In genomic region chr2:91263692-91264660, GRCm38 (mm10) we compare ENCODE assay signal across 8 mouse cellular contexts. TPM values are rescaled to one million over a fixed set of nuclear protein-coding genes. Genes with fewer than 3 reads are reported as not detected.
A peak's percentile ranks its signal among the peaks of the same experiment; 100 is the strongest.
DNase-seq lines count a peak whose midpoint lies in the region; ATAC-seq lines count a peak whose summit lies in the region.

No protein-coding gene starts in this region.

- peak overlapping the region in 1 of 2 experiments; percentile 90; a peak in 2 of 4 replicates for H3K4me3 ChIP-seq in heart, embryonic 14.5 days (ENCODE audit: control insufficient read depth in 1 of 2, insufficient read depth in 1 of 2, low read depth in 1 of 2, low read length in 2 of 2)
- H3K4me3 ChIP-seq in brown adipose tissue, adult 24 weeks (ENCODE audit: insufficient read depth, low read depth, low read length) = peak overlapping the region; percentile 74
- H3K4me3 ChIP-seq in hindbrain, embryonic 11.5 days (ENCODE audit: low read depth, low read length) = no peak overlapping the region; the same call in 1 of the 2 replicates
- H3K4me3 ChIP-seq in midbrain, embryonic 12.5 days = peak overlapping the region; percentile 85

- no peaks in the 10 kb centered on the region for H3K9me3 ChIP-seq in heart, embryonic 14.5 days (ENCODE audit: control insufficient read depth, low read length)
- H3K9me3 ChIP-seq in hindbrain, embryonic 11.5 days (ENCODE audit: control insufficient read depth, low read length) = no peaks in the 10 kb centered on the region
- no peaks in the 10 kb centered on the region for H3K9me3 ChIP-seq in midbrain, embryonic 12.5 days

- no peaks in the 10 kb centered on the region for H3K27me3 ChIP-seq in heart, embryonic 14.5 days (ENCODE audit: control insufficient read depth, insufficient read depth, low read length)
- H3K27me3 ChIP-seq in hindbrain, embryonic 11.5 days (ENCODE audit: control insufficient read depth, insufficient read depth, low read length) = no peaks in the 10 kb centered on the region
- H3K27me3 ChIP-seq in midbrain, embryonic 12.5 days = no peaks in the 10 kb centered on the region

- H3K36me3 ChIP-seq in heart, embryonic 14.5 days (ENCODE audit: control insufficient read depth, insufficient read depth, low read length) = peaks cover 69% of the 10 kb centered on the region
- H3K36me3 ChIP-seq in hindbrain, embryonic 11.5 days (ENCODE audit: control insufficient read depth, insufficient read depth, low read length) = 0 out of 2 replicates have a peak, but pooled peaks cover 3% of the 10 kb centered on the region
- peaks cover 36% of the 10 kb centered on the region for H3K36me3 ChIP-seq in midbrain, embryonic 12.5 days

- H3K27ac ChIP-seq in heart, embryonic 14.5 days (replicated peaks in 1 of 2; ENCODE audit: control insufficient read depth in 1 of 2, insufficient read depth in 1 of 2, low read depth in 2 of 2, low read length in 2 of 2) = peak overlapping the region; percentile 89 to 95
- H3K27ac ChIP-seq in brown adipose tissue, adult 24 weeks (replicated peaks; ENCODE audit: low read depth, low read length) = 0 out of 2 replicates have a peak overlapping the region, but pooled peaks have one; percentile 84
- H3K27ac ChIP-seq in hindbrain, embryonic 11.5 days (ENCODE audit: low read depth, low read length) = peak overlapping the region; percentile 49
- peak overlapping the region; percentile 92 for H3K27ac ChIP-seq in midbrain, embryonic 12.5 days (replicated peaks)

- H3K4me2 ChIP-seq in heart, embryonic 14.5 days (ENCODE audit: low read length) = peak overlapping the region; percentile 90
- peak overlapping the region; percentile 65 for H3K4me2 ChIP-seq in hindbrain, embryonic 11.5 days (replicated peaks; ENCODE audit: low read depth, low read length)
- H3K4me2 ChIP-seq in midbrain, embryonic 12.5 days (replicated peaks) = peak overlapping the region; percentile 86

- peaks cover 15 to 21% of the 10 kb centered on the region in 2 experiments for H3K4me1 ChIP-seq in heart, embryonic 14.5 days (ENCODE audit: control insufficient read depth in 2 of 2, insufficient read depth in 2 of 2, low read length in 2 of 2)
- H3K4me1 ChIP-seq in brown adipose tissue, adult 24 weeks (ENCODE audit: control insufficient read depth, insufficient read depth, insufficient read length, low read length) = no peaks in the 10 kb centered on the region
- H3K4me1 ChIP-seq in hindbrain, embryonic 11.5 days (replicated peaks; ENCODE audit: control insufficient read depth, insufficient read depth, low read length) = no peaks in the 10 kb centered on the region; the same call in none of the 2 replicates
- peaks cover 17% of the 10 kb centered on the region for H3K4me1 ChIP-seq in midbrain, embryonic 12.5 days

- WGBS in heart, embryonic 14.5 days = 88% methylated on average over 17 of the region's 17 CpGs
- WGBS in hindbrain, embryonic 11.5 days = 89% methylated on average over 17 of the region's 17 CpGs
- WGBS in midbrain, embryonic 12.5 days = 92% methylated on average over 17 of the region's 17 CpGs

- H3K9ac ChIP-seq in heart, embryonic 14.5 days (ENCODE audit: low read length) = peak overlapping the region; percentile 78
- peak overlapping the region; percentile 56 for H3K9ac ChIP-seq in hindbrain, embryonic 11.5 days (ENCODE audit: low read depth, low read length)
- peak overlapping the region; percentile 58 for H3K9ac ChIP-seq in midbrain, embryonic 12.5 days (replicated peaks)

- ATAC-seq in heart, embryonic 14.5 days (ENCODE audit: insufficient number of reproducible peaks, insufficient read depth, low FRiP score, low read depth) = no peak
- ATAC-seq in hindbrain, embryonic 11.5 days (ENCODE audit: low FRiP score) = peak; percentile 1
- ATAC-seq in midbrain, embryonic 12.5 days (ENCODE audit: low FRiP score, low read depth) = no peak
- ATAC-seq in granulocyte monocyte progenitor cell, adult 5-6 weeks (replicated peaks; ENCODE audit: poor library complexity, severe bottlenecking) = no peak

- no peak for DNase-seq in heart, postnatal 14 days
- no peak for DNase-seq in hindbrain, embryonic 11.5 days (ENCODE audit: low spot score)
- no peak for DNase-seq in frontal cortex, adult 2 months (ENCODE audit: extremely low spot score in 1 of 2, low spot score in 1 of 2)
- no peak for DNase-seq in adrenal gland, adult 18-20 months (ENCODE audit: low spot score in 2 of 2)

- intact Hi-C loops in heart, postnatal 14 days (cut with DNase I) = loop anchor here (10.0 kb wide), 1 partner anchor 149 kb away; the partner anchor contains the start of gene Mybpc3

RNA-seq across cellular contexts. Expression of gene Arfgap2, which starts 0.8 kb away (rescaled TPM):
- 59.2 and 65.8 TPM in 2 replicates for polyA plus RNA-seq in heart, embryonic 14.5 days (2014; fragmentation: Nextera tagmentation; extraction: Ambion mirVana)
- total RNA-seq in heart, postnatal 14 days (2021) = 10 to 100 TPM; 59.2 to 62.4 TPM
- polyA plus RNA-seq in brown adipose tissue, adult 24 weeks (2012; ENCODE audit: insufficient read depth, insufficient read length, missing spikeins) = 35.0 and 35.6 TPM in 2 replicates
- 66.1 and 78.9 TPM in 2 replicates for polyA plus RNA-seq in hindbrain, embryonic 11.5 days (2014; fragmentation: Nextera tagmentation; extraction: Ambion mirVana)
- 88.6 and 92.2 TPM in 2 replicates for polyA plus RNA-seq in midbrain, embryonic 12.5 days (2016; fragmentation: Nextera tagmentation; extraction: Ambion mirVana)
- polyA plus RNA-seq in frontal cortex, adult 2 months (2012; rRNA removed) = 39.1 and 42.0 TPM in 2 replicates
- total RNA-seq in granulocyte monocyte progenitor cell, adult 5-6 weeks (2014; fragmentation: Nextera tagmentation) = 41.7 and 46.5 TPM in 2 replicates
- 42.4 and 46.6 TPM in 2 replicates for total RNA-seq in granulocyte monocyte progenitor cell, adult 5-6 weeks (2017)
- 100 to 1,000 TPM in 1 of 2 experiments, 10 to 100 TPM in 1; 94.6 to 107 TPM for total RNA-seq in adrenal gland, adult 18-20 months (2021)

RNA-seq across cellular contexts. Expression of gene Pacsin3, which starts 8.2 kb away (rescaled TPM):
- polyA plus RNA-seq in heart, embryonic 14.5 days (2014; fragmentation: Nextera tagmentation; extraction: Ambion mirVana) = 38.2 and 39.6 TPM in 2 replicates
- 100 to 1,000 TPM; 106 to 109 TPM for total RNA-seq in heart, postnatal 14 days (2021)
- 9.0 and 11.7 TPM in 2 replicates for polyA plus RNA-seq in brown adipose tissue, adult 24 weeks (2012; ENCODE audit: insufficient read depth, insufficient read length, missing spikeins)
- polyA plus RNA-seq in hindbrain, embryonic 11.5 days (2014; fragmentation: Nextera tagmentation; extraction: Ambion mirVana) = 16.4 and 17.3 TPM in 2 replicates
- polyA plus RNA-seq in midbrain, embryonic 12.5 days (2016; fragmentation: Nextera tagmentation; extraction: Ambion mirVana) = 29.1 and 31.0 TPM in 2 replicates
- 70.8 and 81.0 TPM in 2 replicates for polyA plus RNA-seq in frontal cortex, adult 2 months (2012; rRNA removed)
- total RNA-seq in granulocyte monocyte progenitor cell, adult 5-6 weeks (2014; fragmentation: Nextera tagmentation) = not detected in 2 replicates
- 1.5 TPM in 1 of 2 replicates, not detected in the other for total RNA-seq in granulocyte monocyte progenitor cell, adult 5-6 weeks (2017)
- 100 to 1,000 TPM in 1 of 2 experiments, 10 to 100 TPM in 1; 35.7 to 130 TPM for total RNA-seq in adrenal gland, adult 18-20 months (2021)

RNA-seq across cellular contexts. Expression of gene Ddb2, which starts 27.2 kb away (rescaled TPM):
- polyA plus RNA-seq in heart, embryonic 14.5 days (2014; fragmentation: Nextera tagmentation; extraction: Ambion mirVana) = 7.0 and 8.3 TPM in 2 replicates
- total RNA-seq in heart, postnatal 14 days (2021) = 1 to 10 TPM; 4.6 to 6.3 TPM
- 3.7 and 5.7 TPM in 2 replicates for polyA plus RNA-seq in brown adipose tissue, adult 24 weeks (2012; ENCODE audit: insufficient read depth, insufficient read length, missing spikeins)
- polyA plus RNA-seq in hindbrain, embryonic 11.5 days (2014; fragmentation: Nextera tagmentation; extraction: Ambion mirVana) = 6.2 and 8.6 TPM in 2 replicates
- polyA plus RNA-seq in midbrain, embryonic 12.5 days (2016; fragmentation: Nextera tagmentation; extraction: Ambion mirVana) = 9.0 and 10.4 TPM in 2 replicates
- polyA plus RNA-seq in frontal cortex, adult 2 months (2012; rRNA removed) = 37.8 and 39.2 TPM in 2 replicates
- total RNA-seq in granulocyte monocyte progenitor cell, adult 5-6 weeks (2014; fragmentation: Nextera tagmentation) = 18.4 and 22.8 TPM in 2 replicates
- 9.9 and 11.2 TPM in 2 replicates for total RNA-seq in granulocyte monocyte progenitor cell, adult 5-6 weeks (2017)
- 1 to 10 TPM; 8.2 to 8.4 TPM for total RNA-seq in adrenal gland, adult 18-20 months (2021)
